Mouse (Mus musculus) limb, embryonic 12.5 days (tissue): ENCODE measurements around the gene Ankrd39. TPM values are rescaled to one million over a fixed set of nuclear protein-coding genes. Genes with fewer than 3 reads are reported as not detected.

Source experiments
- ATAC-seq: fragments of 200-750 bp; cut with Nextera tagmentation; 2 replicates; pipeline ENCODE4 v1.8.0; 2017; ENCODE audit warnings: low read depth, moderate TSS enrichment; ENCODE audit not compliant: insufficient number of reproducible peaks, insufficient read depth, low FRiP score, low TSS enrichment
- H3K27ac ChIP-seq: fragments of 300-500 bp; sonication (generic); 2 replicates; pipeline ENCODE4 v1.5.1; 2016; ENCODE audit warnings: mild to moderate bottlenecking, moderate library complexity
- H3K27me3 ChIP-seq: fragments of 300-500 bp; sonication (generic); 2 replicates; pipeline ENCODE4 v1.6.1; 2016; ENCODE audit warnings: mild to moderate bottlenecking, moderate library complexity
- H3K36me3 ChIP-seq: fragments of 300-500 bp; sonication (generic); 2 replicates; pipeline ENCODE4 v1.6.1; 2016; ENCODE audit warnings: mild to moderate bottlenecking, moderate library complexity
- H3K4me1 ChIP-seq: fragments of 300-500 bp; sonication (generic); replicated peaks from 2 replicates; pipeline ENCODE4 v1.6.1; 2016
- H3K4me2 ChIP-seq: fragments of 300-500 bp; sonication (generic); 2 replicates; pipeline ENCODE4 v1.6.1; 2016; ENCODE audit warnings: mild to moderate bottlenecking, moderate library complexity
- H3K4me3 ChIP-seq: fragments of 300-500 bp; sonication (generic); replicated peaks from 2 replicates; pipeline ENCODE4 v1.5.1; 2016; ENCODE audit warnings: mild to moderate bottlenecking
- H3K9ac ChIP-seq: fragments of 300-500 bp; sonication (generic); replicated peaks from 2 replicates; pipeline ENCODE4 v1.6.1; 2016; ENCODE audit warnings: mild to moderate bottlenecking, moderate library complexity
- H3K9me3 ChIP-seq: fragments of 300-500 bp; sonication (generic); 2 replicates; pipeline ENCODE4 v1.6.1; 2016; ENCODE audit warnings: mild to moderate bottlenecking, moderate library complexity
- WGBS: fragments of 180-500 bp; shearing (Covaris S2); methylation state at CpG from one replicate; pipeline ENCODE4 v1.1.7; 2016; 5-methylcytosine and 5-hydroxymethylcytosine counted together
- polyA plus RNA-seq: library from polyadenylated mRNA; unstranded; fragments of >200 nt; fragmentation: Nextera tagmentation; extraction: Ambion mirVana; gene quantifications from 2 replicates; pipeline ENCODE4 v1.2.1, GENCODE M21; 2016

The Ankrd39 gene
- polyA plus RNA-seq, 1 experiment from 2014 or later = 26.8 TPM

DNA sequence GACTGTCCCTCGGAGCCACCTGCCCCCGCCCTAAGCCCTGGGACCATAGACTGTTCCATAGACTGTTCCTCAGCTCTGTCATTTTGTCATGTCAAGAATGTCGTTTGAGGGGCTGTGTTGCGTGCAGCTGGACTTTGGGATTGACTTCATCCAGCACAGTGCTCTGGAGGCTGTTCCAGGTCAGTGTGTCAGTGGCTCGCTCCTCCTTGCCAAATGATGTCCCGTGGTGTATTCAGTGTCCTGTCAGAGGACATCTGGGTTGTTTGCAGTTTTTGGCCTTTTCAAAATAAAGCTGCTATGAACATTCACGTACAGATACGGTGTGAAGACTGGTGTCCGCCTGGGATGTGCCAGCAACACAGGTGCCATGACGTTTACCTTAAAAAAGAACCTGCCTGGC lies 20.3 kb downstream of the Ankrd39 start:
- H3K27me3 ChIP-seq = no peaks in the 10 kb centered on the region
- peaks cover 68% of the 10 kb centered on the region for H3K36me3 ChIP-seq
- no peak overlapping the region for H3K4me3 ChIP-seq
- H3K9me3 ChIP-seq = no peaks in the 10 kb centered on the region
- no peak overlapping the region for H3K27ac ChIP-seq
- H3K4me2 ChIP-seq = no peak overlapping the region
- H3K9ac ChIP-seq = no peak overlapping the region
- H3K4me1 ChIP-seq = peaks cover 30% of the 10 kb centered on the region
- WGBS = 93% methylated on average over 10 of the region's 10 CpGs
- no peak for ATAC-seq

DNA sequence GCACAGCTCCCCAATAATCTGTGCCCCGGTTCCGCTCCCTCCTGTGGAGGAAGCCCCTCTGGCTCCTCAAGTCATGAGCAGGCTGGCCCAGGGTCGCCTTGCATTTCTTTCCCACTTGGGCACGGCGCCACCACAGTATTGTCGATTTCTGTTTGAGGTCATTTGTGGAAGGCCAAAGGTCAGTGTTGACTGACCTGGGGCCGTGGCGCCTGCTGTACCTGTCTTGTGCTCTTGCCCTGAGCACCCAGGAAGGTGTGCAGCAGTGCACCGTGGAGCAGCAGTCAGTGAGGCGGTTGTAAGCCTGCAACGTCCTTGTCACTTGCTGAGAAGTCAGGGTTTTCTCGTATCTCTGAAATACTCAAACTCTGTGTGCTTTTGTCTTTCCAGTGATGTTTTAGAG lies 21.5 kb downstream of the Ankrd39 start:
- H3K4me2 ChIP-seq = no peak overlapping the region
- H3K27me3 ChIP-seq = no peaks in the 10 kb centered on the region
- WGBS = 92% methylated on average over 12 of the region's 12 CpGs
- no peak for ATAC-seq
- H3K36me3 ChIP-seq = peaks cover 68% of the 10 kb centered on the region
- no peak overlapping the region for H3K9ac ChIP-seq
- peaks cover 38% of the 10 kb centered on the region for H3K4me1 ChIP-seq
- no peak overlapping the region for H3K4me3 ChIP-seq
- H3K27ac ChIP-seq = no peak overlapping the region
- no peaks in the 10 kb centered on the region for H3K9me3 ChIP-seq

DNA sequence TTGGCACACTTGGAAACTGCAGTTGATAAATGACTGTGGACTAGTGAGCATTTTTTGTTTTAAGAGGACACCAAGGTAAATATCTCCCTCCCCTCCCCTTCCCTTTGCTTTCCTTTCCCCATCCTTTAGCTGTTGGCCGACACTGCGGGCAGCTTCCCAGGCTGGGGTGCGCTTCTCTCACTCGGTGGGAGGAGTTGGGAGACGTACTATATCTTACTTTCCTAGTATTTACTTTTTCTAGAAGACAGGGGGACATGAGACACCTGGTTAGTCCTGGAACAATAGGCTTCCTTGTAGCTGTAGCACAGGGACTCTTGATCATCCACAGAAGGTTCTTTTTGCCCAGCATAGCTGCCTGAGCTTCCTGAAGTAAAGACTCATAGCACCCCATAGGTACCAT lies 23.2 kb downstream of the Ankrd39 start:
- H3K9ac ChIP-seq = no peak overlapping the region
- H3K27ac ChIP-seq = peak overlapping the region; percentile 90
- H3K36me3 ChIP-seq = peaks cover 74% of the 10 kb centered on the region
- no peaks in the 10 kb centered on the region for H3K9me3 ChIP-seq
- ATAC-seq = no peak
- WGBS = 89% methylated on average over 5 of the region's 5 CpGs
- H3K4me3 ChIP-seq = no peak overlapping the region
- peaks cover 38% of the 10 kb centered on the region for H3K4me1 ChIP-seq
- H3K27me3 ChIP-seq = no peaks in the 10 kb centered on the region
- H3K4me2 ChIP-seq = 0 out of 2 replicates have a peak overlapping the region, but pooled peaks have one; percentile 3

DNA sequence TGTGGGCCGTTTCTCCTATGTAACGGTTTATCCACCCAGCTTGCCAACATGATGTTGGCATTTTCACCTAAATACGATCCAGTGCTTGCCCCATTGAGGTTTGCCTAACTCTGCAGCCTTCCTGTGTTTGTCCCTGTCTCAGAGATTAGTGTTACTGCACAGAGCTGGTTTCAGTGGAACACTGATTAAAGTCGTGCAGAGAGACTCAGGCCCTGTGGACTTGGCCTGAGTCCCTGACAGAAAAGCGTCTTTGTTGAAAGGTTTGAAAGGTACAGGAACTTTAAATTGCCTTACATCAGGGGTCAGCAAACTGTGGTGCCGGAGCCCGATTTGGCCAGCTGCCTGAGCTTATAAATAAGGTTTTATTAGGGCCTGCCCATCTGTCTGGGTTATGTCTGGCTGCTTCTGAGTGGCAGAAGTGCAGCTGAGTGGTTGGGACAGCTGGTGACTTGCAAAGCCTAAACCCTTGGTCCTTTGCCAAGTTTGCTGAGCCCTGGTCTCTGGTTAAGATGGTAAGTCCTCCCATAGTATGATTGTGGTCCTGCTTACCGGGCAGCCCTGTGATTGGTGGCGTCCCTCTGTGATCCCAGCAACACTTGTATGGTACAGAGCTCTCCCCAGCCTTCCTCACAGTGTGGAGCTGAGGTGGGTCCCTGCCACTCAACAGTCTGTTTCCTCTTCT lies 23.8 kb downstream of the Ankrd39 start:
- peak; percentile 81 for ATAC-seq
- 47% methylated on average over 9 of the region's 9 CpGs for WGBS
- H3K27me3 ChIP-seq = no peaks in the 10 kb centered on the region

DNA sequence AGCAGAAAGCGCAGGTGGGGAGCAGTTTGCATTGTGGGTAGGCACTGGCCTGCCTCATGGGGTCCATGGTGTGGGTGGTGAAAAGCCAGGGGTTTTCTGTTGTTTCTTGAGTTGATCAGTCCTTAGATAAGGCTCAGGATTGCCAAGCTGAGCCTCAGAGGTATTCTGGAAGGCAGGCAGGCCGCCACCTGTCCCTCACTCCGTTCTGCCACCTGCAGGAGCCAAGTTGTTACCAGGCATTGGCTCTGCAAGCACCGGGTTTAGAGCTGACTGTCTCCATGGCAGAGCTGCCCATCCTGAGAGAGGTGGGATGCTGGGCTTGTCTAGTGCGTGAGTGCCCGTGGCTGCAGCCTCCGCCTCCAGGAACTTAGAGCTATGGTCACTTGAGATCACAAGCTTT lies 25.0 kb downstream of the Ankrd39 start:
- Histone ChIP-seq H3K4me1 (peaks cover 31% of the 10 kb centered on the region), H3K9me3 (no peaks in the 10 kb centered on the region), H3K4me2 (no peak overlapping the region), H3K9ac (no peak overlapping the region), H3K27ac (peak overlapping the region; percentile 90), H3K27me3 (no peaks in the 10 kb centered on the region), H3K4me3 (no peak overlapping the region), H3K36me3 (peaks cover 88% of the 10 kb centered on the region)
- ATAC-seq = no peak
- WGBS = 90% methylated on average over 7 of the region's 7 CpGs

More for the DNA sequence above, 23.8 kb downstream of the Ankrd39 start:
- Histone ChIP-seq H3K9ac (no peak overlapping the region), H3K4me2 (peak overlapping the region; percentile 3; the same call in 1 of the 2 replicates), H3K9me3 (no peaks in the 10 kb centered on the region), H3K4me3 (no peak overlapping the region), H3K27ac (peak overlapping the region; percentile 90), H3K36me3 (peaks cover 79% of the 10 kb centered on the region), H3K4me1 (peaks cover 38% of the 10 kb centered on the region)

DNA sequence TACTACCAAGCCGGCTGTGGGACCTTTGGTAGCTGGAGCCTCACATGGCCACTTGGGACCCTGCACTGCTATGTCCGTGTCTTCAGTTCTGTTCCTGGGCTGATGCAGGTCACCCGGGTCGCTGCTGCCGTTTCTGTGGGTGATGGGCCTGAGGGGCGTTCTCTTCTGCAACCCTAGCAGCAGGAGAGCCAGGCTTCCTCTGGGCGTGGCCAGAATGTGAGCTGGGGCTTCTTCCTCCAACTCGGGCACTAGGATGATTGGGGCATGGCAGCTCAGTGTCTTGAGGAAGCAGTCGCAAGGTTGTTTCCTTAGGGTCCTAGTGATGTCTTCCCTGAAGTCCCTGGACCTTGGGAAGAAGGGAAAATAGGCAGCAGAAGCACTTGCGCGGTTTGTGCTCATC lies 27.6 kb downstream of the Ankrd39 start:
- Histone ChIP-seq H3K27me3 (no peaks in the 10 kb centered on the region), H3K36me3 (peaks cover 77% of the 10 kb centered on the region), H3K4me1 (peaks cover 35% of the 10 kb centered on the region), H3K27ac (no peak overlapping the region), H3K4me2 (no peak overlapping the region), H3K4me3 (no peak overlapping the region), H3K9ac (no peak overlapping the region), H3K9me3 (no peaks in the 10 kb centered on the region)
- ATAC-seq = no peak
- WGBS = 80% methylated on average over 11 of the region's 11 CpGs

DNA sequence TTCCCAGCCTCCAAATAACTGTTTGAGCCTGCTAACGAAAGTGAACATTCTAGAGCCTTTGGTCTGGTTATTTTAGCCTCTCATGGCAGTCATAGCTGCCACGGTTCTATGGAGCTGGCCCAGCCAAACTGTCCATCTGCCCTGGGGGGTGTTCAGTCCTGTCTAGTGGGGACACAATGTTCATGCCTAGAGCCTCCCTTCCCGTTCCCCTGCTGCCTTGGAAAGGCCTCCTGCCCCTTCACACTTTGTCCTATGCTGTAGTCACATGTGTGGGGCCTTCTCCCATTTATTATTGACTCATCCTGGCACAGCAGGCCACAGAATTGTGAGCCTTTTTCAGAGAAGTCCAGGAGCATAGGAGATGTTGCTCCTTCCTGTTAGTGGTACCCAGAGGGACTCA lies 29.0 kb downstream of the Ankrd39 start:
- no peaks in the 10 kb centered on the region for H3K9me3 ChIP-seq
- no peaks in the 10 kb centered on the region for H3K27me3 ChIP-seq
- no peak for ATAC-seq
- H3K27ac ChIP-seq = no peak overlapping the region
- peaks cover 38% of the 10 kb centered on the region for H3K4me1 ChIP-seq
- no peak overlapping the region for H3K4me3 ChIP-seq
- 94% methylated on average over 3 of the region's 3 CpGs for WGBS
- H3K36me3 ChIP-seq = peaks cover 66% of the 10 kb centered on the region
- no peak overlapping the region for H3K9ac ChIP-seq
- H3K4me2 ChIP-seq = no peak overlapping the region

DNA sequence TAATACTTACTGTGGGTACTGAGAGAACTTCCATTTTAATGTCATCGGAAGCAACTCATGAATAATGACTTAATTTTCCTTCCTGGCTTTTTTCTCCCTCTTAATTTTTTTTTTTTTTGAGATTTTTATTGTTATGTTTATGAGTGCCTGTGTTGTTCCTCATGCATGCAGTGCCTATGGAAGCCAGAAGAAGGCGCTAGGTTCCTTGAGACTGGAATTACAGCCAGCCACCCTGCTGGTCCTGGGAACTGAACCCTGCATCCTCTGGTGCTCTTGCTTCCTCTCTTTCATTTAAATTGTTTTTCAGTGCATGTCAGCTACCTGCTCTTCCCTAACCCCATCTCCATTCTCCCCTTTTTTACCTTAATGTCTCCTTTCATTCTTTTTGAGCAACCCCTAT lies 33.5 kb downstream of the Ankrd39 start:
- peak overlapping the region; percentile 96 for H3K4me3 ChIP-seq
- no peak overlapping the region for H3K27ac ChIP-seq
- no peaks in the 10 kb centered on the region for H3K27me3 ChIP-seq
- 36% methylated on average over 2 of the region's 2 CpGs for WGBS
- H3K9ac ChIP-seq = no peak overlapping the region
- ATAC-seq = no peak
- H3K36me3 ChIP-seq = peaks cover 30% of the 10 kb centered on the region
- peaks cover 21% of the 10 kb centered on the region for H3K4me1 ChIP-seq
- no peaks in the 10 kb centered on the region for H3K9me3 ChIP-seq
- peak overlapping the region; percentile 95 for H3K4me2 ChIP-seq

DNA sequence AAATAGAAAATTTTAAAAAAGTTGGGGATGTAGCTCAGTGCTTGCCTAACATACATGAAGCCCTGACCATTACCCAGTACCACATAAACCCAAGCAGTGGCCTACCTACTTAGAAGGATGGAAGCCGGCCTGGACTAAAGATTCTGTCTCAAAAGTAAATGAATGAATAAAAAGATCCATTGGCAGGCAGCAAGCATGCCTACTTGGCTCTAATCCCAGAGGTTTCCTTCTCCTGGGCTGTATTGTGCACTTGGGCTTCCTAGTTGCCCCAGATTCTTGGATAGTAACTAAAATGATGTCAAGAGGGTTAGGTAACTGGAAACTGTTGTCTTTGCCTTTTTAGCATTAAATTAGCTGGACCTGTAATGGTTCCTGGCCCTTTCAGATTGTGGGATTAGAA lies 33.9 kb downstream of the Ankrd39 start:
- H3K27ac ChIP-seq = no peak overlapping the region
- no peak for ATAC-seq
- WGBS = 17% methylated on average over 1 of the region's 1 CpGs

DNA sequence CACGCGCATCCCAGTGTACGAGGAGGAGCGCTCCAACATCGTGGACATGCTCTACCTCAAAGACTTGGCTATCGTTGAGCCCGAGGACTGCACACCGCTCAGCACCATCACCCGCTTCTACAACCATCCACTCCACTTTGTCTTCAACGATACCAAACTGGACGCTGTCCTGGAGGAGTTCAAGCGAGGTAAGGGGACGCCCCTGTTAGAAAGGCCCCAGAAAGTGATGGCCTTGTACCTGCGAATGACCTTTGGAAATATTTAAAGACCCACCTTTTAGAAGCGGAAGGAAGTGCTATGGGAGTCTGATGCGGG lies 34.3 kb downstream of the Ankrd39 start:
- WGBS = under 1% methylated on average over 16 of the region's 16 CpGs
- peaks cover 21% of the 10 kb centered on the region for H3K4me1 ChIP-seq
- peak overlapping the region; percentile 95 for H3K4me2 ChIP-seq
- no peaks in the 10 kb centered on the region for H3K27me3 ChIP-seq
- ATAC-seq = no peak
- H3K9ac ChIP-seq = peak overlapping the region; percentile 84
- peak overlapping the region; percentile 100 for H3K27ac ChIP-seq
- H3K36me3 ChIP-seq = peaks cover 26% of the 10 kb centered on the region
- H3K4me3 ChIP-seq = peak overlapping the region; percentile 96
- H3K9me3 ChIP-seq = no peaks in the 10 kb centered on the region

More for the DNA sequence above, 33.9 kb downstream of the Ankrd39 start:
- H3K27me3 ChIP-seq = no peaks in the 10 kb centered on the region
- peak overlapping the region; percentile 96 for H3K4me3 ChIP-seq
- peaks cover 21% of the 10 kb centered on the region for H3K4me1 ChIP-seq
- H3K36me3 ChIP-seq = peaks cover 28% of the 10 kb centered on the region
- H3K9ac ChIP-seq = peak overlapping the region; percentile 84
- peak overlapping the region; percentile 95 for H3K4me2 ChIP-seq
- no peaks in the 10 kb centered on the region for H3K9me3 ChIP-seq

DNA sequence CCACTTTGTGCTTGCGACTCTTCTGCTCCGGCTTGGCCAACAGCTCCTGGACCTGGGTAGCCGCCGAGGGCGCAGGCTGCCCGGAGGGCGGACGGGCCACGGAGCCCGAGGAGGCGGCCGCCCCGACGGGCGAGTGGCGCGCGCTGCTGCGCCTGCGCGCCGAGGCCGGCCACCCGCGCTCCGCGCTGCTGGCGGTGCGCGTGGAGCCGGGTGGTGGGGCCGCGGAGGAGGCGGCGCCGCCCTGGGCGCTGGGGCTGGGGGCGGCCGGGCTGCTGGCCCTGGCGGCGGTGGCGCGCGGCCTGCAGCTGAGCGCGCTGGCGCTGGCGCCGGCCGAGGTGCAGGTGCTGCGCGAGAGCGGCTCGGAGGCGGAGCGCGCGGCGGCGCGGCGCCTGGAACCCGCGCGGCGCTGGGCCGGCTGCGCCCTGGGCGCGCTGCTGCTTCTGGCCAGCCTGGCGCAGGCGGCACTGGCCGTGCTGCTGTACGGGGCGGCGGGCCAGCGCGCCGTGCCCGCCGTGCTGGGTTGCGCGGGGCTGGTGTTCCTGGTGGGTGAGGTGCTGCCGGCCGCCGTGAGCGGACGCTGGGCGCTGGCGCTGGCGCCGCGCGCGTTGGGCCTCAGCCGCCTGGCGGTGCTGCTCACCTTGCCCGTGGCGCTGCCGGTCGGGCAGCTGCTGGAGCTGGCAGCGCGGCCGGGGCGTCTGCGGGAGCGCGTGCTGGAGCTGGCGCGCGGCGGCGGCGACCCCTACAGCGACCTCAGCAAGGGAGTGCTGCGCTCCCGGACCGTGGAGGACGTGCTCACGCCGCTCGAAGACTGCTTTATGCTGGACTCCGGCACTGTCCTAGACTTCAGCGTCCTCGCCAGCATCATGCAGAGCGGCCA lies 34.9 kb downstream of the Ankrd39 start:
- Histone ChIP-seq H3K36me3 (peaks cover 28% of the 10 kb centered on the region), H3K4me2 (peak overlapping the region; percentile 95), H3K9me3 (no peaks in the 10 kb centered on the region), H3K9ac (peak overlapping the region; percentile 84), H3K4me1 (peaks cover 21% of the 10 kb centered on the region), H3K27ac (peak overlapping the region; percentile 100), H3K4me3 (peak overlapping the region; percentile 96), H3K27me3 (no peaks in the 10 kb centered on the region)
- ATAC-seq = peak; percentile 48
- WGBS = under 1% methylated on average over 119 of the region's 126 CpGs
